Mouse (Mus musculus) kidney, embryonic 16.5 days (tissue): ENCODE measurements around the gene Ankrd33b. TPM values are rescaled to one million over a fixed set of nuclear protein-coding genes. Genes with fewer than 3 reads are reported as not detected.

Experiments
- ATAC-seq: fragments of 200-750 bp; cut with Nextera tagmentation; 2 replicates; pipeline ENCODE4 v1.8.0; 2017; ENCODE audit warnings: moderate TSS enrichment; ENCODE audit not compliant: low FRiP score, low TSS enrichment
- H3K27ac ChIP-seq: fragments of 300-500 bp; sonication (generic); 2 replicates; pipeline ENCODE4 v1.5.1; 2014; ENCODE audit warnings: low read length
- H3K27me3 ChIP-seq: fragments of 300-500 bp; sonication (generic); 2 replicates; pipeline ENCODE4 v1.6.1; 2014; ENCODE audit warnings: low read length, control low read depth, mixed read lengths; ENCODE audit not compliant: insufficient read depth
- H3K36me3 ChIP-seq: fragments of 300-500 bp; sonication (generic); 2 replicates; pipeline ENCODE4 v1.6.1; 2014; ENCODE audit warnings: low read length, control low read depth, mixed read lengths; ENCODE audit not compliant: insufficient read depth
- H3K4me1 ChIP-seq: fragments of 300-500 bp; sonication (generic); 2 replicates; pipeline ENCODE4 v1.6.1; 2014; ENCODE audit warnings: low read length, control low read depth, mixed read lengths; ENCODE audit not compliant: insufficient read depth
- H3K4me2 ChIP-seq: fragments of 300-500 bp; sonication (generic); replicated peaks from 2 replicates; pipeline ENCODE4 v1.6.1; 2014; ENCODE audit warnings: low read depth, low read length
- H3K4me3 ChIP-seq: fragments of 300-500 bp; sonication (generic); 2 replicates; pipeline ENCODE4 v1.5.1; 2014; ENCODE audit warnings: mild to moderate bottlenecking, low read length
- H3K9ac ChIP-seq: fragments of 300-500 bp; sonication (generic); replicated peaks from 2 replicates; pipeline ENCODE4 v1.6.1; 2014; ENCODE audit warnings: low read length
- H3K9me3 ChIP-seq: fragments of 300-500 bp; sonication (generic); 2 replicates; pipeline ENCODE4 v1.6.1; 2016; ENCODE audit warnings: low read length, control low read depth
- WGBS: fragments of 180-500 bp; shearing (Covaris S2); extraction: QIAGEN DNeasy Blood & Tissue Kit; methylation state at CpG from one replicate; pipeline ENCODE4 v1.1.7; 2014; 5-methylcytosine and 5-hydroxymethylcytosine counted together
- polyA plus RNA-seq: library from polyadenylated mRNA; unstranded; fragments of >200 nt; fragmentation: Nextera tagmentation; extraction: Ambion mirVana; gene quantifications from 2 replicates; pipeline ENCODE4 v1.2.1, GENCODE M21; 2015

The Ankrd33b gene
- polyA plus RNA-seq, 1 experiment from 2014 or later: 8.5 TPM

DNA sequence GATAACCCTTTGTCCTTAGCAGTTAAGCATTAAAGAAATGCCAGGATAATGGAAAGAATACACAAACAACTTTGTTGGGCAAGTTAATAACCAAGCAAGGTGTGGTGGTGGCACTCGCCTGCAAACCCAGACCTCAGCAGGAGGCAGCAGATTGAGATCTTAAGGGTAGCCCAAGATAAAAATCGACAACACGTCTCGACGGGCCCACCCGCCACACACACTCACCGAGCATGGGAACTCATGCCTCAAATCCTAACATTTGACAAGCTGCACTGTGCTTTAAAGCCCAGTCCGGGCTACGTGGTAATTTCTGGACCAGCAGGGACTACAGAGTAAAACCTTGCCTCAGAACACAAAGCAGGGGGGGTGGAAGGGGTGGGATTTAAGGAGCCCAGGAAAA is 22.2 kb downstream of the Ankrd33b start:
- Histone ChIP-seq H3K27ac (no peak overlapping the region; the same call in 1 of the 2 replicates), H3K4me3 (no peak overlapping the region), H3K36me3 (no peaks in the 10 kb centered on the region), H3K4me2 (no peak overlapping the region), H3K9me3 (no peaks in the 10 kb centered on the region), H3K9ac (no peak overlapping the region), H3K4me1 (peaks cover 14% of the 10 kb centered on the region), H3K27me3 (no peaks in the 10 kb centered on the region)
- ATAC-seq: no peak
- WGBS: 75% methylated on average over 9 of the region's 9 CpGs

DNA sequence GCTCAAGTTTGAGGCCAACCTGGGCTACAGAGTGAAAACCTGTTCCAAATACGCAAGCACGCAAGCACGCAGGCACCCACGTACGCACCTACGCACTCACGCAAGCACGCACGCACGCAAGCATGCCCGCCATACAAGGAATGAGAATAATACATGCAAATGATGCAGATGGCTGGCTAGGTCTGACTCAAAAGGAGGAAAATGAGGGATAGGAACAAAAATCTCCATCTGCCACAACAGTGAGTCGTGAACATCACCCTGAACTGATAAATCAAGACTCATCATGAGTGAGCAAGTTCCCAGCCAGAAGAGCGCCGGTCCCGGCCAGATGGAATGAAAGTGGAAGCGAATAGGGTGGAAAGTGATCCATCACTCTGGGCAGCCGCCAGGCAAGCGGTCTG is 22.7 kb downstream of the Ankrd33b start:
- WGBS: 79% methylated on average over 18 of the region's 18 CpGs
- no peak for ATAC-seq
- no peak overlapping the region for H3K4me2 ChIP-seq

DNA sequence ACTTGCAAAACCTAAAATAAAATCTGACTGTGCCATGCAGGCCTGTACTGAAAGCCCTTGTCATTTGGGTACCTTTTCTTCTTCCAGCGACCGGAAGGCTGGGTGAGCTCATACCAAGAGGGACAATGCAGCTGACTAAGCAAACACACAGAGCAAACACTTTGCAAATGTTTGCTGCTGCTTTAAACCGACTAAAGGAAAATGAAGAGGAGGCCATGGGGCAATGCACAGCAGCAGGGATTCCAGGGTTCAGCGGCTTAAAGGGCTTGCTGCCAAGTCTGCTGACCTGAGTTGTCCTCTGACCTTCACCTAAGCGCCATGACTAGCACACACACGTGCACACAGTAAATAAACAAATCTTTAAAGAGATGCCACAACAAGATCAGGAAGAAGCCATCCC is 23.9 kb downstream of the Ankrd33b start:
- no peak overlapping the region; the same call in 1 of the 2 replicates for H3K27ac ChIP-seq
- H3K4me3 ChIP-seq: no peak overlapping the region
- no peak overlapping the region for H3K9ac ChIP-seq
- 16% methylated on average over 6 of the region's 6 CpGs for WGBS
- ATAC-seq: peak; percentile 55
- no peaks in the 10 kb centered on the region for H3K9me3 ChIP-seq
- no peaks in the 10 kb centered on the region for H3K36me3 ChIP-seq
- no peaks in the 10 kb centered on the region for H3K27me3 ChIP-seq
- peaks cover 14% of the 10 kb centered on the region for H3K4me1 ChIP-seq
- no peak overlapping the region for H3K4me2 ChIP-seq

More for the DNA sequence above, 22.7 kb downstream of the Ankrd33b start:
- no peak overlapping the region for H3K9ac ChIP-seq
- H3K4me1 ChIP-seq: peaks cover 14% of the 10 kb centered on the region
- no peak overlapping the region for H3K4me3 ChIP-seq
- H3K27ac ChIP-seq: no peak overlapping the region
- H3K36me3 ChIP-seq: no peaks in the 10 kb centered on the region
- no peaks in the 10 kb centered on the region for H3K9me3 ChIP-seq
- no peaks in the 10 kb centered on the region for H3K27me3 ChIP-seq

DNA sequence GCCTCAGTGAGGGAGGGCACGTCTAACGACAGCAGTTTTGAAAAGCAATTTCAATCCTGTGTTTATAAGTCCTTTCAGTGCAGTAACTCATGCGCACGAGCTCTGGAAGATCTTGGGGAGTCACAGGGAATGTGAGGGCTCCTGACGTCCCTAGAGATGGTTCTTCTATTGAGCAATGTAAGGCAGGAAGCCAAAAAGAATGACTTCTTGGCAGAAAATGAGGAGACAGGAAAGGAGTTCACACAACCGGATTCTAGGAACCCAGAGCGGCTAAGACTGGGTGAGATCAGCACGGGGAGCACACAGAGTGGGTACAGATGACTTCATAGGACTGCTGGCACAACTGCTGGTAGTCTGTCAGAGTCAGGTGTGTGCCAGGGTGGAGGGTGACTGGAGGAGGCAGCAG is 25.0 kb downstream of the Ankrd33b start:
- ATAC-seq: no peak
- H3K4me2 ChIP-seq: no peak overlapping the region
- WGBS: 36% methylated on average over 8 of the region's 8 CpGs

DNA sequence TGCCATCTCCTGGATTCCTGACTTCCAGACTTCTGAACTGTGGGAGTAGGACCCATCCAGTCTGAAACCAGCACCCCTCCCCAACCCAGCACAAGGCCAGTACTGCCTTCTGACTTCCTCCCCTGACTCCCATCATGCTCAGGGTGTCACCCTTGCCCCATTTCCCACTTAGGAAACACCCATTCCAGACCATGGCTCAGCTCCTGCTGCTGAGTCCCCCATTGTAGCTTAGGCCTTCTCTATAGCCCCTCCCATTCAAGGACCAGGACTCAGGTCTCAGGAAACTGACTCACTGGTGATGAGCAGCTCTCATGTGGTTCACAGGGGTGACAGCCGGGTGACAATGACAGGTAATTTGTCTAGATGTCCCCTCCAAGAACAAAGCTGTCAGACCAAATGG is 25.5 kb downstream of the Ankrd33b start:
- H3K27ac ChIP-seq: no peak overlapping the region
- H3K4me3 ChIP-seq: no peak overlapping the region
- H3K4me1 ChIP-seq: peaks cover 14% of the 10 kb centered on the region
- H3K4me2 ChIP-seq: no peak overlapping the region
- 0 out of 2 replicates have a peak, but pooled peaks have one; percentile 35 for ATAC-seq
- 26% methylated on average over 1 of the region's 1 CpGs for WGBS
- H3K36me3 ChIP-seq: no peaks in the 10 kb centered on the region
- no peaks in the 10 kb centered on the region for H3K9me3 ChIP-seq
- H3K27me3 ChIP-seq: no peaks in the 10 kb centered on the region
- no peak overlapping the region for H3K9ac ChIP-seq

More for the DNA sequence above, 25.0 kb downstream of the Ankrd33b start:
- H3K9me3 ChIP-seq: no peaks in the 10 kb centered on the region
- H3K27me3 ChIP-seq: no peaks in the 10 kb centered on the region
- H3K4me3 ChIP-seq: no peak overlapping the region
- H3K4me1 ChIP-seq: peaks cover 14% of the 10 kb centered on the region
- H3K9ac ChIP-seq: no peak overlapping the region
- no peak overlapping the region for H3K27ac ChIP-seq
- no peaks in the 10 kb centered on the region for H3K36me3 ChIP-seq

DNA sequence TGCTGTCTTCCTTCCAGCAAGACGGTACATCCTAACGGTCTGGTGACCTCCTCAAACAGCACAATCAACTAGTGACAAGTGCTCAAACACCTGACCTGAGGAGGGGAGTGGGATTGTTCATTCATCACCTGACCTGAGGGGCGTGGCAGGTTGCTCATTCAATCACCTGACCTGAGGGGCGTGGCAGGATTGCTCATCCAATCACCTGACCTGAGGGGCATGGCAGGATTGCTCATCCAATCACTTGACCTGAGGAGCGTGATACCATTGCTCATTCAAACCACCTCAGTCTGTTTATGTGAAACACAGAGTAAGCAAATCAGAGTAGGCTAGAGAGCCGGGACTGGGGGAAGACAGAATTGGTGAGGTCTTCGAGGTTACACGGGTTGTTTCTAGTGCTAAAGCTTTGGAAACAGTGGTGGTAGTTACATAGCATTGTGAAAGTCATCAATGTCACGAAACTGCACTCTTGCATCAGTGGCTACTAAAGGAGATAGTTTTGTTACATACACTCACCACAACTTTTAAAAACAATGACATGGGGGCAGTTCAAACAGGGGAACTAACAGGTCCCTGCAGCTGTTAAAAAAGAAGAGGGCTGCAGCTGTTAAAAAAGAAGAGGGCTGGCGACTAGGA is 28.8 kb downstream of the Ankrd33b start:
- H3K9ac ChIP-seq: no peak overlapping the region
- WGBS: 75% methylated on average over 10 of the region's 10 CpGs
- H3K4me3 ChIP-seq: no peak overlapping the region
- no peaks in the 10 kb centered on the region for H3K27me3 ChIP-seq
- peaks cover 11% of the 10 kb centered on the region for H3K4me1 ChIP-seq
- H3K27ac ChIP-seq: no peak overlapping the region
- no peak for ATAC-seq
- H3K4me2 ChIP-seq: no peak overlapping the region
- H3K9me3 ChIP-seq: no peaks in the 10 kb centered on the region
- H3K36me3 ChIP-seq: no peaks in the 10 kb centered on the region

DNA sequence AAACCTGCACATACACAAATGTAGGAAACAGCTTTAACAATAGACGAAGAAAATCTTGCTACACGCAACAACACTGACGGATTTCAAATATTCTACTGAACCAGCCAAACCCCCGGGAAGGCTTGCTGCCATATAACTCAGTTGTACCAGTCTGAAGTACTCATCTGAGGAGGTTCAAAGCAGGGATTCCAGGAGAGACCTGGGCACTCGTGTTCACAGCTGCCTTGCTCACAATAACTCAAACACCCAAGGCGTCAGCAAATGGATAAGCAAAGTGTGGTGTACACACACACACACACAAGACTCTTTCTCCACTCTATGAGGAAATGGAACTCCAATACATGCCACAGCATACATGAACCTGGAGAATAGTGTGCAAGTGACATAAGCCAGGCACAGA is 29.5 kb downstream of the Ankrd33b start:
- Histone ChIP-seq H3K9ac (no peak overlapping the region), H3K4me1 (peaks cover 5% of the 10 kb centered on the region; the same call in 1 of the 2 replicates), H3K4me2 (no peak overlapping the region), H3K27ac (no peak overlapping the region), H3K4me3 (no peak overlapping the region), H3K36me3 (no peaks in the 10 kb centered on the region), H3K27me3 (no peaks in the 10 kb centered on the region), H3K9me3 (no peaks in the 10 kb centered on the region)
- 80% methylated on average over 6 of the region's 6 CpGs for WGBS
- ATAC-seq: no peak

DNA sequence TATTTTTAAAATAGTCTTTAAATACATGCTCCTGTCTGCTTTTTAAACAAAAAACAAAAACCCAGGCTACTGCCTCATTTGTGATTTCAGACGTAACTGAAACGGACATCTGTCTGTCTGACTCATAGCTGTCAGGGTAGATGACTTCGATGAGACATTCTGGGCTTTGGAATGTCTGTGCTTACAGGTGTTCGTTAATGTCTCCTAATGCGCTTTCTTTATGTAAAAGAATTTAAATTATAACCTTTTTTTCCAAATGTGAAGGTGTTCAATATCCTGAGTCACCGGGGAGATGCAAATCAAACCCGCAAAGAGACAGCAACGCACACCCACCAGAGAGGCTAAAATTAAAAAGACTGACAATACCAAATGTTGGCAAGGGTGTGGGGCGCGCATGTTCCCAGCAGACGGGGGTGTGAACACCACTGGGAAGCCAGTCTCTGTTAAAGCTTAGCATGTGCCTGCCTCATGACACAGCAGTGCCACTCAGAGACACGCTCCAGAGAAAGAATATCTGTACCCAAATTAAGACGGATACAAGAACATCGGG is 30.3 kb downstream of the Ankrd33b start:
- Histone ChIP-seq H3K9me3 (no peaks in the 10 kb centered on the region), H3K27ac (no peak overlapping the region), H3K4me2 (no peak overlapping the region), H3K4me1 (peaks cover 3% of the 10 kb centered on the region; the same call in 1 of the 2 replicates), H3K27me3 (no peaks in the 10 kb centered on the region), H3K36me3 (no peaks in the 10 kb centered on the region), H3K9ac (no peak overlapping the region), H3K4me3 (no peak overlapping the region)
- no peak for ATAC-seq
- 90% methylated on average over 14 of the region's 14 CpGs for WGBS

DNA sequence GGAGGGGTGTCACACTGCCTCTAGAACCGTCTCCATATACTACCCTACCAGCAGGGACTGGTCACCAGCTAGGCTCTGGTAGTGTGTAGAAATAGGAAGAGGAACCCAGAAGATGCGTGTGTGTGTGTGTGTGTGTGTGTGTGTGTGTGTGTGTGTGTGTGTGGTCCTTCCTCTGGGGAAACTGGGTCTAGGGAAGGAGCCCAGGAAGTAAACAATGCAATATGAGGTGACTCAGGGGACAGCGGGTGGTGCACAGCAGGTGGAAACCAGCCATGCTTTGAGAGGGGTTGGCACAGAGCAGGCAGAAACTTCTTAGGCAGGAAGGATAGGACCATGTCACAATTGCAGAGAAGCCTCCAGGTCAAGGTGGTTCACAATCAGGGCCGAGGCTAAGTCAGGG is 30.8 kb downstream of the Ankrd33b start:
- peak; percentile 35; the same call in 1 of the 2 replicates for ATAC-seq
- 73% methylated on average over 4 of the region's 4 CpGs for WGBS

DNA sequence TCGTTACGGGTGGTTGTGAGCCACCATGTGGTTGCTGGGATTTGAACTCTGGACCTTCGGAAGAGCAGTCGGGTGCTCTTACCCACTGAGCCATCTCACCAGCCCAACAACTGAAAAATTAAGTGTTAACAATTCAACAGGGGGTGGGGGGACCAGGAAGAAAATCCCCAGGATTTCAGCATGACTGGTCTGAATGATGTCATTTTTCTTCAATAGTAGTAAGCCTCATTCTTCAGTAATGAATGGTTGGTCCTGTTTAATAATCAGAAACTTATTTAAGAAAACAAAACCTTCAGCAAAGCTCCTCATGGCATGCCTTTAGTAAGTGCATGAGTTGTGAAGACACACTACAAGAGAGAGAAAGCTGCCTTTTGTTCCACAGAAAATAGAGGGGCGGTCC is 32.7 kb downstream of the Ankrd33b start:
- no peak for ATAC-seq
- Histone ChIP-seq H3K4me3 (no peak overlapping the region), H3K4me1 (no peaks in the 10 kb centered on the region), H3K4me2 (no peak overlapping the region), H3K9ac (no peak overlapping the region), H3K9me3 (no peaks in the 10 kb centered on the region), H3K27ac (no peak overlapping the region), H3K36me3 (no peaks in the 10 kb centered on the region), H3K27me3 (no peaks in the 10 kb centered on the region)
- 92% methylated on average over 5 of the region's 5 CpGs for WGBS

More for the DNA sequence above, 30.8 kb downstream of the Ankrd33b start:
- Histone ChIP-seq H3K9me3 (no peaks in the 10 kb centered on the region), H3K36me3 (no peaks in the 10 kb centered on the region), H3K27ac (no peak overlapping the region), H3K4me2 (no peak overlapping the region), H3K4me3 (no peak overlapping the region), H3K9ac (no peak overlapping the region), H3K27me3 (no peaks in the 10 kb centered on the region), H3K4me1 (no peaks in the 10 kb centered on the region)
